Mouse (Mus musculus) E14TG2a.4 (cell line): ENCODE results near the gene Lpar1.

Source experiments
- CTCF ChIP-seq: conservative IDR thresholded peaks from 2 replicates; pipeline ENCODE4 v1.5.1; 2014; ENCODE audit warnings: low read length
- NANOG ChIP-seq: IDR thresholded peaks from 2 replicates; pipeline ENCODE4 v1.6.1; 2014; ENCODE audit warnings: borderline replicate concordance, low read length, mixed read lengths
- POU5F1 ChIP-seq: IDR thresholded peaks from 2 replicates; pipeline ENCODE4 v1.6.1; 2014; ENCODE audit warnings: low read length, borderline replicate concordance

DNA sequence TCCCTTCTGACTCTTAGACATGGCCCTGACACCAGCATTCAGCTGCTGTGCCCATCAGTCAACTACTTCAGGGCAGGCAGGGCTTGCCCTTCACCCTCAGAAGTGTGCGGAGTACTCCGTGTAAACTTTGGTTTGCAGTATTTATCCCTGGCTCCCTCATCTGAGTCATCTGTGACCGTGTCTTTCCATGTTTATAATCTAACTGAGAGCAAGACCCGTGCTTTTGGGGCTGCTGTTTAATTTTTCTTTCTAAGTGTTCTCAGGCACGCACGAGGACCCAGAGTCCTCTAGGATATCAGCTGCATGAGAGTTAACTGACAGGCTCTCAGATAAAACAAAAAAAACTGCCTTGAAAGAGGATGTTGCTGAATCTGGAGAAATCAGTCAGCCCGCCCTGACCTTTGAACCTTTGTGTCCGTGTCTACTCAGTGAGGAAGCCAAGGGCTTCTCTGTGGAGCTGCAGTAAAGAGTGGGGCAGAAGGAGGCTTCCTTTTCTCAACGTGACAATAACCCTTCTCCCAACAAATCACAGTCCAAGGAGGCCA lies 7.7 kb downstream of the Lpar1 start:
- TF ChIP-seq CTCF (no peak), POU5F1 (no peak), NANOG (no peak)
